Mouse (Mus musculus) G1E-ER4 (cell line): ENCODE measurements around the gene Gal3st2. TPM values are rescaled to one million over a fixed set of nuclear protein-coding genes. Genes with fewer than 3 reads are reported as not detected.
"Not testable (repeated sequence)": the region's sequence is repeated elsewhere in the genome, so short reads cannot be mapped to it uniquely, and the experiment has no call there.

Experiments
- GATA1 ChIP-seq: IDR thresholded peaks from one replicate; pipeline ENCODE4 v1.8.0; 2012; ENCODE audit warnings: low read length, inconsistent platforms
- polyA plus RNA-seq: library from polyadenylated mRNA; stranded (reverse); fragments of >175 nt; gene quantifications from 2 replicates; pipeline ENCODE4 v1.2.3, GENCODE M21; 2012

Gene Gal3st2
- polyA plus RNA-seq, 1 experiment: not detected

DNA sequence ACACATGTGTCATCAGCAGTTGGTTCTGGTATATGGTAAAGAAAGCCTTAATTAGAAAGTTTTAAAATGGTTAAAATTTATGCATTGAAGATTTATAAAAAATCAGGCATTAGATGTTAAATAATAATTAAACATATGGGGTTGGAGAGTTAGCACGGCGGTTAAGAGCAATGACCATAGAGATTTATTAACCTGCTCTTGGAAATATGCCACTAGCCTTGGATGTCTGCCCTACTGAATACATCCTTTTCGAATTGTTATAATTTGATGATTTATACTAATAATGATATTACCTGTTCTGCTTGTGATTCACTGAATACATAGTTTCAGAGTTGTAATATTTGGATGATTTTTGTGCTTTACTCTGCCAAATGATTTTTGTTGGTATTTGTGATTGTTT is 3.1 kb upstream of the Gal3st2 start:
- no peak for TF ChIP-seq GATA1

DNA sequence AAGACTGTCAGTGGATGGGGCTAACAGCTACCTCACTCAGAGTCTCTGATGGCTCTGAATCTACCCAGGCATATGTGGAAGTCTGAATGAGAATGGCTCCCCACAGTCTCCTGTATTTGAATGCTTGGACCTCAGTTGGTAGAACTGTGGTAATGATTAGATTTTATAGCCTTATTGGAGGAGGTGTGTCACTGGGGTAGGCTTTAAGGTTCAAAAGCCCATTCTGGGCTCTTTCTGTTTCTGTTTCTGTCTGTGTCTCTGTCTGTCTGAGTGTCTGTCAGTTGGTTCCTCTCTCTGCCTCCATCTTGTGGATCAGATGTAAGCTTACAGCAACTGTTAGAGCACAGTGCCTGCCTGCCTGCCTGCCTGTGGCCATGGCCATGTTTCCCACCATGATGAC is 1.5 kb upstream of the Gal3st2 start:
- no peak for TF ChIP-seq GATA1

DNA sequence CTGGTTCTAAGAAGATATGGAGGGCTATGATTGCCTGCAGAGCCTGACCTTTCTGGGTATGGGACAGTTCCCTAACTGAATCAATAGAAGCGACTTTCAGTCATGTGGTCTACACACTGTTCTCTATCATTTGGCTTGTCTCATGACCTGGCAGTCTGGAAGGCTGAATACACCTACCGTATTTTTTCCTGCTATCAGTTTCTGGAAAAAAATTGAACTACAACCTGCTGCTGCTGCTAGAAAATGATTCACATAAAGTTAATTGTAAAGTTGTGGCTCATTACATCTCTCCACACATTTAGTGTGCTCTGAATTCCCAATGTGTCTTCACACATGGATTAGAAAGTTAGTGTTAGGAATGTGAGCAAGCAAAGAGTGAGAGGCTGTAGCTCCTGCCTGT is 56.9 kb downstream of the Gal3st2 start, which contains the start of gene Gal3st2b:
TSS of gene Gal3st2b (plus strand) at position 301 of the 400 bp plus-strand sequence.
- TF ChIP-seq GATA1: not testable (repeated sequence)

Other genes starting within 250 kb of the Gal3st2 start
- gene Stk25, start 202.6 kb upstream of the Gal3st2 start, polyA plus RNA-seq: 15.5 and 21.5 TPM in 2 replicates
- gene Bok, start 175.6 kb upstream of the Gal3st2 start, polyA plus RNA-seq: not detected in 2 replicates
- gene Atg4b, start 109.8 kb upstream of the Gal3st2 start, polyA plus RNA-seq: 13.4 and 14.7 TPM in 2 replicates
- 75.6 and 93.4 TPM in 2 replicates for gene Thap4, start 106.4 kb upstream of the Gal3st2 start, polyA plus RNA-seq
- gene Dtymk, start 59.4 kb upstream of the Gal3st2 start, polyA plus RNA-seq: 147 and 241 TPM in 2 replicates
- gene Ing5, start 57.3 kb upstream of the Gal3st2 start, polyA plus RNA-seq: 1.3 and 5.4 TPM in 2 replicates
- 3.1 and 4.8 TPM in 2 replicates for gene D2hgdh, start 36.4 kb upstream of the Gal3st2 start, polyA plus RNA-seq
- gene Gal3st2b, start 57.0 kb downstream of the Gal3st2 start, polyA plus RNA-seq: 0.08 and 0.09 TPM in 2 replicates
- gene Gal3st2c, start 129.2 kb downstream of the Gal3st2 start, polyA plus RNA-seq: 0.01 TPM in 1 of 2 replicates, not detected in the other
- gene Neu4, start 159.1 kb downstream of the Gal3st2 start, polyA plus RNA-seq: not detected in 2 replicates
- gene Pdcd1, start 191.2 kb downstream of the Gal3st2 start, polyA plus RNA-seq: 0.28 and 0.66 TPM in 2 replicates